In the genomic region with DNA sequence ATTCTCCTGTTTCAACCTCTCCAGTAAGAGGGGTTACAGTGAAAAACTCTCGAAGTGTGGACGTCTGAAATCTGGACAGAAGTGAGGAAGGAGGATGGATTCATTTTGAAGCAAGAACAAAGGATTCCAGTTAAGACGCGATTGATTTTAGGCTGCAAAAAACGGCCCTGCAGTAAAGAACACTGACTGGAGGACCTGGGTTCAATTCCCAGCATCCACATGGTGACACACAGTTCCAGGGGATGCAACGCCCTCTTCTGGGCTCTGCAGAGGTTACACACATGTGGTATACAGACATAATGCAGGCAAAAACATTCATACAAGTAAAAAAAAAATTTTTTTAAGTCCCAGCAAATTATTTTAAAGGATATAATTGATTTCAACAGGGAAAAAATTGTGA, we compare ENCODE assay signal across 8 mouse cellular contexts. TPM values are rescaled to one million over a fixed set of nuclear protein-coding genes. Genes with fewer than 3 reads are reported as not detected.
A peak's percentile ranks its signal among the peaks of the same experiment; 100 is the strongest.
DNase-seq lines count a peak whose midpoint lies in the region; ATAC-seq and TF ChIP-seq lines count a peak whose summit lies in the region.

No protein-coding gene starts in this region.

- H3K27ac ChIP-seq in kidney, adult 2 months (ENCODE audit: insufficient read depth, low read depth, low read length) = no peak overlapping the region
- H3K27ac ChIP-seq in intestine, embryonic 16.5 days (ENCODE audit: low read length) = peak overlapping the region; percentile 48
- no peak overlapping the region for H3K27ac ChIP-seq in neural tube, embryonic 13.5 days (replicated peaks)

- H3K4me1 ChIP-seq in kidney, adult 2 months (ENCODE audit: control insufficient read depth, insufficient read depth, low read length) = peaks cover 12% of the 10 kb centered on the region
- peaks cover 15% of the 10 kb centered on the region for H3K4me1 ChIP-seq in intestine, embryonic 16.5 days (ENCODE audit: control insufficient read depth, insufficient read depth, low read length)
- peaks cover 20% of the 10 kb centered on the region for H3K4me1 ChIP-seq in neural tube, embryonic 13.5 days (replicated peaks)

- no peaks in the 10 kb centered on the region for H3K36me3 ChIP-seq in kidney, adult 2 months (ENCODE audit: control insufficient read depth, insufficient read depth, low read length)
- no peaks in the 10 kb centered on the region for H3K36me3 ChIP-seq in intestine, embryonic 16.5 days (ENCODE audit: control insufficient read depth, insufficient read depth, low read length)
- no peaks in the 10 kb centered on the region for H3K36me3 ChIP-seq in neural tube, embryonic 13.5 days

- no peak for ATAC-seq in intestine, embryonic 16.5 days
- no peak for ATAC-seq in neural tube, embryonic 13.5 days (ENCODE audit: low read depth)

- no peak for TF ChIP-seq CTCF in kidney, adult 2 months (conservative IDR thresholded peaks at IDR 0.05; ENCODE audit: insufficient read depth, insufficient read length, low read depth, low read length)

- WGBS in kidney, adult 2 months = 34% methylated on average over 6 of the region's 6 CpGs
- 37% methylated on average over 6 of the region's 6 CpGs for WGBS in intestine, embryonic 16.5 days
- WGBS in neural tube, embryonic 13.5 days = 33% methylated on average over 6 of the region's 6 CpGs

- no peak for TF ChIP-seq POLR2A in kidney, adult 2 months (IDR thresholded peaks at IDR 0.05; ENCODE audit: low read depth, low read length)

- peak overlapping the region; percentile 67 for H3K4me2 ChIP-seq in intestine, embryonic 16.5 days (ENCODE audit: low read depth, low read length)
- peak overlapping the region; percentile 99 for H3K4me2 ChIP-seq in neural tube, embryonic 13.5 days

- peak overlapping the region; percentile 88; the same call in 1 of the 2 replicates for H3K9ac ChIP-seq in intestine, embryonic 16.5 days (ENCODE audit: low read depth, low read length)
- H3K9ac ChIP-seq in neural tube, embryonic 13.5 days = no peak overlapping the region

- no peaks in the 10 kb centered on the region for H3K27me3 ChIP-seq in kidney, adult 2 months (replicated peaks; ENCODE audit: control insufficient read depth, insufficient read depth, low read length)
- H3K27me3 ChIP-seq in intestine, embryonic 16.5 days (replicated peaks; ENCODE audit: control insufficient read depth, insufficient read depth, low read length) = no peaks in the 10 kb centered on the region
- H3K27me3 ChIP-seq in neural tube, embryonic 13.5 days = peaks cover 60% of the 10 kb centered on the region

- H3K4me3 ChIP-seq in kidney, adult 2 months (ENCODE audit: insufficient read depth, low read depth, low read length) = peak overlapping the region; percentile 63
- H3K4me3 ChIP-seq in intestine, embryonic 16.5 days (ENCODE audit: low read length) = peak overlapping the region; percentile 78
- peak overlapping the region; percentile 66 for H3K4me3 ChIP-seq in neural tube, embryonic 13.5 days

- no peak for DNase-seq in kidney, adult 2 months
- DNase-seq in kidney, postnatal 25 days = no peak
- peak; percentile 19 to 34 for DNase-seq in cerebellum, postnatal 10 days
- DNase-seq in spleen, adult 12 weeks (ENCODE audit: low spot score) = no peak
- no peak for DNase-seq in urinary bladder, adult 2 months (ENCODE audit: low spot score)
- DNase-seq in gastrocnemius, postnatal 4 days (ENCODE audit: low spot score in 2 of 2) = no peak

- no peaks in the 10 kb centered on the region for H3K9me3 ChIP-seq in intestine, embryonic 16.5 days (ENCODE audit: control insufficient read depth, low read length)
- no peaks in the 10 kb centered on the region for H3K9me3 ChIP-seq in neural tube, embryonic 13.5 days

RNA-seq across cellular contexts. Expression of gene Stx3, which starts 1.0 kb away (rescaled TPM):
- polyA plus RNA-seq in kidney, adult 2 months (2012; rRNA removed) = 23.0 and 23.9 TPM in 2 replicates
- polyA plus RNA-seq in intestine, embryonic 16.5 days (2015; fragmentation: Nextera tagmentation; extraction: Ambion mirVana) = 55.8 and 70.2 TPM in 2 replicates
- polyA plus RNA-seq in neural tube, embryonic 13.5 days (2015; fragmentation: Nextera tagmentation; extraction: Ambion mirVana) = 6.4 and 6.7 TPM in 2 replicates
- 16.9 and 19.3 TPM in 2 replicates for polyA plus RNA-seq in urinary bladder, adult 2 months (2012; rRNA removed)
- total RNA-seq in gastrocnemius, postnatal 4 days (2021) = 1 to 10 TPM; 1.2 to 2.1 TPM

RNA-seq across cellular contexts. Expression of gene Olfr1417, which starts 18.8 kb away (rescaled TPM):
- not detected in 2 replicates for polyA plus RNA-seq in kidney, adult 2 months (2012; rRNA removed)
- polyA plus RNA-seq in intestine, embryonic 16.5 days (2015; fragmentation: Nextera tagmentation; extraction: Ambion mirVana) = not detected in 2 replicates
- polyA plus RNA-seq in neural tube, embryonic 13.5 days (2015; fragmentation: Nextera tagmentation; extraction: Ambion mirVana) = not detected in 2 replicates
- polyA plus RNA-seq in urinary bladder, adult 2 months (2012; rRNA removed) = 0.08 TPM in 1 of 2 replicates, not detected in the other
- not detected for total RNA-seq in gastrocnemius, postnatal 4 days (2021)

RNA-seq across cellular contexts. Expression of gene Olfr1418, which starts 40.7 kb away (rescaled TPM):
- not detected in 2 replicates for polyA plus RNA-seq in kidney, adult 2 months (2012; rRNA removed)
- polyA plus RNA-seq in intestine, embryonic 16.5 days (2015; fragmentation: Nextera tagmentation; extraction: Ambion mirVana) = not detected in 2 replicates
- polyA plus RNA-seq in neural tube, embryonic 13.5 days (2015; fragmentation: Nextera tagmentation; extraction: Ambion mirVana) = not detected in 2 replicates
- not detected in 2 replicates for polyA plus RNA-seq in urinary bladder, adult 2 months (2012; rRNA removed)
- total RNA-seq in gastrocnemius, postnatal 4 days (2021) = not detected

RNA-seq across cellular contexts. Expression of gene Mrpl16, which starts 50.0 kb away (rescaled TPM):
- 28.9 and 42.4 TPM in 2 replicates for polyA plus RNA-seq in kidney, adult 2 months (2012; rRNA removed)
- polyA plus RNA-seq in intestine, embryonic 16.5 days (2015; fragmentation: Nextera tagmentation; extraction: Ambion mirVana) = 56.3 and 62.2 TPM in 2 replicates
- 40.4 and 46.1 TPM in 2 replicates for polyA plus RNA-seq in neural tube, embryonic 13.5 days (2015; fragmentation: Nextera tagmentation; extraction: Ambion mirVana)
- 32.9 and 33.0 TPM in 2 replicates for polyA plus RNA-seq in urinary bladder, adult 2 months (2012; rRNA removed)
- 10 to 100 TPM; 40.0 to 40.7 TPM for total RNA-seq in gastrocnemius, postnatal 4 days (2021)

RNA-seq across cellular contexts. Expression of gene Olfr1419, which starts 54.7 kb away (rescaled TPM):
- polyA plus RNA-seq in kidney, adult 2 months (2012; rRNA removed) = 0.05 TPM in 1 of 2 replicates, not detected in the other
- not detected in 2 replicates for polyA plus RNA-seq in intestine, embryonic 16.5 days (2015; fragmentation: Nextera tagmentation; extraction: Ambion mirVana)
- polyA plus RNA-seq in neural tube, embryonic 13.5 days (2015; fragmentation: Nextera tagmentation; extraction: Ambion mirVana) = not detected in 2 replicates
- 0.03 TPM in 1 of 2 replicates, not detected in the other for polyA plus RNA-seq in urinary bladder, adult 2 months (2012; rRNA removed)
- total RNA-seq in gastrocnemius, postnatal 4 days (2021) = not detected

Comparison
In these comparisons a context has a peak if more than half of its experiments do, and no peak if none do; other contexts are left out.
1. DNase-seq: peak in cerebellum, postnatal 10 days (2 of 2); none in kidney, adult 2 months (single experiment), kidney, postnatal 25 days (0 of 2), spleen, adult 12 weeks (single experiment), urinary bladder, adult 2 months (single experiment) and gastrocnemius, postnatal 4 days (0 of 2).
2. Peak in every context shown above with its lines, with median percentiles within 50 percentile points of each other: H3K4me3 ChIP-seq.